Mouse (Mus musculus) left cerebral cortex, postnatal 10 days (tissue): ENCODE measurements at regions not wholly inside any gene's neighbourhood (a gene's known extent, or its start where the extent isn't known, plus 50 kb on each side); places are given as distances from the start of the nearest gene placed in this dataset.

Experiments
- DNase-seq, 2 experiments: peaks; one replicate each; pipeline ENCODE4 v3.0.0; 2021 to 2022; ENCODE audit warnings: low spot score in 2 of 2, mixed read lengths in 1 of 2; ENCODE audit errors: extremely low spot score in 1 of 2
- intact Hi-C: fragments of 180-260 bp; cut with DNase I; formaldehyde crosslinking; loops from one replicate; pipeline ENCODE4 v1.15.1; 2025

GRCm38 (mm10) chr11:111658362-111659309 is 592.7 kb downstream of the Kcnj2 start:
- no peak for DNase-seq
- intact Hi-C loops, result loop anchor here (5.0 kb wide), 1 partner anchor 1114 kb away; no protein-coding TSS in a partner anchor

DNA sequence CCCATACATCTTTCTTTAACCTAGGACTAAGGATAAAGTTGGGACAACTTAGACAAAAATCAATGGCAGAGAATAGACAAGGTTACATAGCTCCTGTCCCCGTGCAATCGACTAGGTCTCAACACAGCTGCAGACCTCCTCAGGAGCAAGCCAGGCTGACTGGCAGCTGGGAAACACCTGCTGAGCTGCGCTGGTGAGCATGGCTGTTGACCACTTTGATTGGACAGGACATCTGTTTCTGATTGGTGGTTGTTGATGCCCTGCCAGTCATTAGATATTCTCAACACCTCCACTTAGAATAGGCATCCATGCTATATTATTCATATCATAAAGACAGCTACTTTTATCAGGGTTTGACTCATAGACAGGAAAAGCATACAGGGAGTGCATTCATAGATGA is 597.3 kb downstream of the Kcnj2 start:
- no peak for DNase-seq
- intact Hi-C loops, result no loop called here

DNA sequence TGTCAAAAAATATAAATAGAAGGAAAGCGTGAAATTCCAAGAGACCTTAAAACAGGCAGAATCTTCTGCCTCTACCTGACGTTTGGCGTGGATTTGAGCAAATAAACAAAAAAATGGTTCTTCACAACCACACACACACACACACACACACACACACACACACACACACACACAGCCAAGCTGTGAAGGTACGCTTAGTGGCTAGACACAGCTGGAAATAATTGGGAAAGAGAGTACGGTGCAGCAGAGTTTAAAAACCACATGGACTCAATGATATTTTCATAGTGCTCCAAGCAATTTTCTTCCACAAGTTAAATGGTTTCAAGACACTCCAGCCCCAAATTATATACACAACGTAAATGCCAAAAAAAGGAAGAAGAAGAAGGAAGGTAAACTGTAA is 600.4 kb downstream of the Kcnj2 start:
- intact Hi-C loops, result no loop called here
- DNase-seq, result no peak

DNA sequence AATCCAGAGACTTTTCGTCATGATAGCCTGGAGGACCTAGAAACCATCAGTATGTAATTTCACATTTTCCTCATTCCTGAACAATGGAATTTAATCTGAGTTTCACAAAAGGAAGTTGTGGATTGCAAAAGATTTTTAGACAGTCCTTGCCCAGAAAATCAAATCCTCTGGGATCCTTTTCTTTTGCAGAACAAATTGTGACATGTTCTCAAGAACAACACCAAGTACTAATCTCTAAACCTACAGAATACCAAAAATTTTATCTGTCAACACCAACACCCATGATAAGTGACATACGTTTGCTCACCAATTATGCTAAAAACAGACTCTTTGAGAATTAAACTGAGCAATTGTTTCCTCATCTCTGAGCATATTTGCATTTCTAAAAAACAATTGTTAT is 605.9 kb downstream of the Kcnj2 start:
- DNase-seq, result no peak
- intact Hi-C loops, result no loop called here

DNA sequence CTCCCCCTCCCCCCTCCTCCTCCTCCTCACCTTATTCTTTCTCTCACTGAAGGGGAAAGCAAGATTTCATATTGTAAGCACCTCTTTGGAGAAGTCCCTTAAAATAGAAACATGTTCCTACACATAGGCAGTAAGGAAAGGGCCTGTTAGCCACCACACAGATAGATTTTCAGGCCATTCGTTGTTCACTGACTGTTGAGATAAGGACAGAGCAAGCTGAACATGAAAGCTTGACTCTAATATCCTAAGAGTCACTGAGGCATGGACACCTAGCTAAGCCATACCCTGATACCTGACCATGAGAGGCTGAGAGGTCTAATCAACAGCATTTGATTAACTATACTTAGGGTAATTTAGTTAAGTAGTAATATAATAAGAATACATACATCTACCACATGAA is 609.7 kb downstream of the Kcnj2 start:
- DNase-seq, result no peak
- intact Hi-C loops, result no loop called here

GRCm38 (mm10) chr11:111682341-111682740 is 616.4 kb downstream of the Kcnj2 start:
- intact Hi-C loops, result no loop called here
- DNase-seq, result no peak

GRCm38 (mm10) chr11:111683909-111684308 is 617.9 kb downstream of the Kcnj2 start:
- DNase-seq, result no peak
- intact Hi-C loops, result no loop called here

GRCm38 (mm10) chr11:111687769-111688168 is 621.8 kb downstream of the Kcnj2 start:
- intact Hi-C loops, result no loop called here
- DNase-seq, result no peak

GRCm38 (mm10) chr11:111688186-111688860 is 622.4 kb downstream of the Kcnj2 start:
- no peak for DNase-seq
- intact Hi-C loops, result no loop called here

DNA sequence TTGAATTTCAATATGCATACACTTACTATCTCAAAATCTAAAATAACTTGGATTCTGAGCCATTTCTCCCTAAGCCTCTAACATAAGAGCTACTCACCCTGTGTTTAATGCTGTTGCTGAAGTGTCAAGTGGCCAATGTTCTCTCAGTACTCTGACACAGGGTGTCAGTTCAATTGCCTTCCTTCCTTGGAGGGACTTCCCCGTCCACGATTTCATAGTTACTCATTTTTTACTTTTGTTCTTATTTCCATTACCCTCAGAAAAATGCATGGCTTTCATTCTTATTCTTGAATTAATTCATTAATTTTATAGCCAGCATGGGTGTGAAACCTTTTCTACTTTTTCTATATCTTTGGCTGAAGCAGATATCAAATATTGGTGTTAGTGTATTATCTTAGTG is 623.9 kb downstream of the Kcnj2 start:
- intact Hi-C loops, result no loop called here
- DNase-seq, result no peak

- DNase-seq, result no peak
- intact Hi-C loops, result no loop called here
Measured at GRCm38 (mm10) chr11:111691512-111691911, 625.5 kb downstream of the Kcnj2 start.

DNA sequence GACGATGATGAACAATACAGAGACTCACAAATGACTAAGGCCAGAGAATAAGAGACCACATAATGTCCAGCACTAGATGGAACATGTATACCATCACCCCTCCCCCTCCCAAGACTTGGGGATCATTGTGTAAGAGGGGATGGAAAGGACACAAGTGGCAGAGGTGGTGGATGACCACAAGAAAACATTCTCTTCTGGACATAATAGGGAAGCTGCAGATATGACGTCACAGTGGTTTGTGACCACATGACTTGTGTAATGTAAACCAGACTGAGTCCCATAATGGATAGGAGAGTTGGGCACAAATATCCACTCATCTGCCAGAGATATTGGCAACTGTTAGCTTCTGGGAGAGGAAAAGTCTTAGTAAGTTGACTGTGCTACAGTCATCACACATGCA is 630.7 kb downstream of the Kcnj2 start:
- intact Hi-C loops, result no loop called here
- DNase-seq, result no peak

DNA sequence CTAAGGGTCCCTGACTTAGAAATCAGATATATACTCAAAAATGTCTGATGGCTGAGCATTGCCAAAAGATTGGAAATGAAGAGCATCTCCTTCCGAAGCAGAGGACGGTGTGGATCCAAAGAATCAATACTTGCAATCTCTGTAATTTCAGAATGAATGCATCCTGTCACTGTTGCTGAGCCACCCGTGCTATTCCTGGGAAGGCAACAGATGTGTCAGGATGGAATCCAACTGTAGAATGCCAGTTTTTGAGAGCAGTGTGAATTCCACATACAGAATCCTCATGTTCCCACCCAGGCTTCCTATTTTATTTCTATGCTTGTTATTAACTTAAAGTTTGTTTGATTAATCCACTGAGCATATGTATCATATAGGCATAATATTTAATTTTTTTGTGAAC is 633.9 kb downstream of the Kcnj2 start:
- peak in 1 of 2 experiments; percentile 56 for DNase-seq
- intact Hi-C loops, result no loop called here

- intact Hi-C loops, result no loop called here
- DNase-seq, result no peak
Measured at GRCm38 (mm10) chr11:111706882-111707281, 640.9 kb downstream of the Kcnj2 start.

DNA sequence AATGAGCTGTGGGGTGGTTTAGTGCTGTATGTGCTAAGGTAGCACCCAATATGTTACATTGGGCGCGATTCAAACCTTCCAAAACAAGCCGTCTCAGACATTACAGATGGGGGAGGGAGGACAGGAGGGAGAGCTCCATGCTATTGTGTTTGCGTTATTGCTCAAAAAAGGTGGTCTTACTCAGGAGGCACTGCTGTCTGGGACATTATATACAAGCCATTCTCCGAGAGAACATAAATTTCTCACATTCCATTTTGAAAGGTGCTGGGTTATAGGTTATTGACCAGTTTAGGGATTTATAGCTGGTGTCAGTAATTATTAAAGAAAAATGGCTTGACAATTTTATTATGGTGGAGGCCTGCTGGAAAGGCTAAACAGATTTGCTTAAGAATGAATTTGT is 649.4 kb downstream of the Kcnj2 start:
- intact Hi-C loops, result no loop called here
- no peak for DNase-seq

- no peak for DNase-seq
- intact Hi-C loops, result no loop called here
Measured at GRCm38 (mm10) chr11:111722276-111722675, 656.3 kb downstream of the Kcnj2 start.

DNA sequence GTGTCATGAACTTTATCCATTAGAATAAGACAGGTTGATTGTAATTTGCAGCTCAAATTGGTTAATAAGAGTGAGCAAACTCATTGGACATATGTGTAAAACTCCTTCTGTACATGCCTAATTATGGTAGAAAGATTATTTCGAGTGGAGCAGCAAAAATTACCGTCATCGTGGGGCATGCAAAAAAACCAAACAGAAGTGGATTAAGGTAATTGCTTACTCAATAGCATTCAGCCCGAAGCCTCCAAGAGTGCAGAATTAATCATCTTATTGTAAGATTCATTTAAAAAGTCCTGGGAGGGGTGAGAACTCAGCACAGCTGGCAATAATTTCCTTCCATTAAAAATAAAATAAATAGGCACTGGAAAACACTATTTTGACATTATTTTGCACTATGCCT is 662.2 kb downstream of the Kcnj2 start:
- no peak for DNase-seq
- intact Hi-C loops, result no loop called here

GRCm38 (mm10) chr11:111732096-111732495 is 666.1 kb downstream of the Kcnj2 start:
- DNase-seq, result peak in 1 of 2 experiments; percentile 17

DNA sequence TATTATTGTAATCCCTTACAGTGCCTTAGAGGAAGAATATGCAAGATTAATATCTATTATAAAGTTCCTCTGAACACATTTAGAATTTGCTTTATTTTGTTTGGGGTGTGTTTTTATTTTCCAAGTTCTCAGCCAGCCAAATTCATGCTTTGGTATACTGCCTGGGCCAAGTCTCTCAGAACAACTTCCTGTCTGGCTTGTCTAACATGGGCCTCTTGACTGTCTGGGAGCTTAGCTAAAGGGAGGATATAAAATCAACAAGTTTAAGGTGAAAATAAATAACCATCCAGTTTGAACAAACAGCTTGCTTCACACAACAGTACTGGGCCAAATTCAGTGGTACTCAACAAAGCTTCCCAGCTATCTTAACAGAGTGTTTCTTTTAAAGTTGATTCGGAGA is 669.5 kb downstream of the Kcnj2 start:
- DNase-seq, result no peak
- intact Hi-C loops, result no loop called here

More at GRCm38 (mm10) chr11:111732096-111732495, 666.1 kb downstream of the Kcnj2 start:
- intact Hi-C loops, result no loop called here

DNA sequence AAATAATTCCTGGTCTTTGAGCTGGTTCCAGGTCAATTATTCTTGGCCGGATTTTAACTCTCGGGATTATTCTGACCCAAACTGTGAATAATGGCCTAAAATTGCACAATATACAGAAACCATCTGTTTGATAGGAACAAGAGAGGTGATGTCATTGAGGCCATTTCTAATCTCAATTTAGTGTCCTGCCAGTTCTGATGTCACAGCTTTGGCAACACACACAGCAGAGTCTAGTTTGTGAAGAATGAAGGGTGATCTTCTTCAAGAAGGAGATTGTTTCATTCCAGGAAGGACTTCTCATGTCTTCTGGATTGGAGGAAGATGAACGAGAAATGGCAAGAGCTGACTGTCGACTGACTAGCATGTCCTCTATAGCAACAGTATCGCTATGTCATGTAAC is 670.0 kb downstream of the Kcnj2 start:
- intact Hi-C loops, result no loop called here
- DNase-seq, result no peak
